Mouse (Mus musculus) intestine, postnatal 0 days (tissue): Measurements from ENCODE around the gene Gm10964. TPM values are rescaled to one million over a fixed set of nuclear protein-coding genes. Genes with fewer than 3 reads are reported as not detected.

ENCODE experiments used
- ATAC-seq: fragments of 200-750 bp; cut with Nextera tagmentation; 2 replicates; pipeline ENCODE4 v1.8.0; 2017; ENCODE audit warnings: mild to moderate bottlenecking, moderate TSS enrichment, moderate library complexity
- H3K27ac ChIP-seq: fragments of 300-500 bp; sonication (generic); 2 replicates; pipeline ENCODE4 v1.5.1; 2014; ENCODE audit warnings: mild to moderate bottlenecking, low read depth, low read length, moderate library complexity
- H3K27me3 ChIP-seq: fragments of 300-500 bp; sonication (generic); replicated peaks from 2 replicates; pipeline ENCODE4 v1.6.1; 2014; ENCODE audit warnings: low read length, mixed read lengths; ENCODE audit not compliant: control insufficient read depth, insufficient read depth
- H3K36me3 ChIP-seq: fragments of 300-500 bp; sonication (generic); 2 replicates; pipeline ENCODE4 v1.6.1; 2014; ENCODE audit warnings: mild to moderate bottlenecking, moderate library complexity; ENCODE audit not compliant: control insufficient read depth, insufficient read depth
- H3K4me1 ChIP-seq: fragments of 300-500 bp; sonication (generic); replicated peaks from 2 replicates; pipeline ENCODE4 v1.6.1; 2014; ENCODE audit warnings: antibody characterized with exemption, low read length, mixed read lengths; ENCODE audit not compliant: control insufficient read depth, insufficient read depth
- H3K4me2 ChIP-seq: fragments of 300-500 bp; sonication (generic); replicated peaks from 2 replicates; pipeline ENCODE4 v1.6.1; 2014; ENCODE audit warnings: low read depth, mild to moderate bottlenecking, moderate library complexity
- H3K4me3 ChIP-seq: fragments of 300-500 bp; sonication (generic); 2 replicates; pipeline ENCODE4 v1.5.1; 2014; ENCODE audit warnings: low read depth, low read length
- H3K9ac ChIP-seq: fragments of 300-500 bp; sonication (generic); 2 replicates; pipeline ENCODE4 v1.6.1; 2014; ENCODE audit warnings: mild to moderate bottlenecking, low read depth, low read length
- H3K9me3 ChIP-seq: fragments of 300-500 bp; sonication (generic); 2 replicates; pipeline ENCODE4 v1.6.1; 2016; ENCODE audit warnings: mixed run types; ENCODE audit not compliant: control insufficient read depth
- CTCF ChIP-seq: sonication (generic); IDR thresholded peaks from 2 replicates; pipeline ENCODE4 v1.5.1; 2016; ENCODE audit warnings: low read depth, mild to moderate bottlenecking, control low read depth, antibody characterized with exemption, moderate library complexity
- WGBS: fragments of 180-500 bp; shearing (Covaris S2); extraction: QIAGEN DNeasy Blood & Tissue Kit; methylation state at CpG from one replicate; pipeline ENCODE4 v1.1.7; 2014; 5-methylcytosine and 5-hydroxymethylcytosine counted together
- polyA plus RNA-seq: library from polyadenylated mRNA; unstranded; fragments of >200 nt; fragmentation: Nextera tagmentation; extraction: Ambion mirVana; gene quantifications from 2 replicates; pipeline ENCODE4 v1.2.1, GENCODE M21; 2015

The Gm10964 gene
- polyA plus RNA-seq, 1 experiment from 2014 or later: not detected

GRCm38 (mm10) chr3:103712196-103712595 lies 27.0 kb upstream of the Gm10964 start:
- no peaks in the 10 kb centered on the region for H3K27me3 ChIP-seq
- no peak overlapping the region for H3K4me3 ChIP-seq
- WGBS: 94% methylated on average over 4 of the region's 4 CpGs
- TF ChIP-seq CTCF: no peak
- ATAC-seq: no peak
- no peaks in the 10 kb centered on the region for H3K36me3 ChIP-seq
- H3K4me1 ChIP-seq: no peaks in the 10 kb centered on the region
- no peak overlapping the region for H3K4me2 ChIP-seq
- no peak overlapping the region for H3K27ac ChIP-seq
- no peak overlapping the region for H3K9ac ChIP-seq
- H3K9me3 ChIP-seq: no peaks in the 10 kb centered on the region

GRCm38 (mm10) chr3:103714236-103714875 lies 24.8 kb upstream of the Gm10964 start:
- no peak overlapping the region for H3K9ac ChIP-seq
- H3K4me1 ChIP-seq: no peaks in the 10 kb centered on the region
- no peak overlapping the region for H3K4me3 ChIP-seq
- H3K36me3 ChIP-seq: no peaks in the 10 kb centered on the region
- WGBS: 67% methylated on average over 7 of the region's 7 CpGs
- H3K27ac ChIP-seq: no peak overlapping the region
- H3K27me3 ChIP-seq: no peaks in the 10 kb centered on the region
- ATAC-seq: no peak
- no peaks in the 10 kb centered on the region for H3K9me3 ChIP-seq
- H3K4me2 ChIP-seq: no peak overlapping the region
- no peak for TF ChIP-seq CTCF

DNA sequence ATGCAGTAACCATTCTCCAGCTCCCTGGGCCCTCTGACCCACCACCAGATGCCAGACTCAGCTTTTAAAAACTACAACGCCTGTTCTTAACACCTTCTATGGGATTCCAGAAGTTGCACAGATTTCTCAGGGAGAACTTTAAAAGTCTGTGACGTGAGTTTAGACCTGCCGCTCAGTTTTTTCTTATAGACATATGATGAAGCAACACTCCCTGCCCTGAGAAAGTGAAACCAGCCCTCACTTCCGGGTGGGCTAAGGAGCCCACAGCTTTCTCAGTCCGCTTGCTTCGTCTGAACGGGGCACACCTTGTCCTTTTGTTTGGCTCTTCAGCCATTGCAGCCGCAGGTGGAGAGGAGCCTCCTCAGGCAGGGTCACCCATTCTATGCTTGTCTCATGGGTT lies 24.2 kb upstream of the Gm10964 start:
- Histone ChIP-seq H3K27ac (no peak overlapping the region), H3K9ac (no peak overlapping the region), H3K36me3 (no peaks in the 10 kb centered on the region), H3K4me1 (no peaks in the 10 kb centered on the region), H3K9me3 (no peaks in the 10 kb centered on the region), H3K4me3 (no peak overlapping the region), H3K4me2 (no peak overlapping the region), H3K27me3 (no peaks in the 10 kb centered on the region)
- 78% methylated on average over 8 of the region's 8 CpGs for WGBS
- no peak for TF ChIP-seq CTCF
- no peak for ATAC-seq

DNA sequence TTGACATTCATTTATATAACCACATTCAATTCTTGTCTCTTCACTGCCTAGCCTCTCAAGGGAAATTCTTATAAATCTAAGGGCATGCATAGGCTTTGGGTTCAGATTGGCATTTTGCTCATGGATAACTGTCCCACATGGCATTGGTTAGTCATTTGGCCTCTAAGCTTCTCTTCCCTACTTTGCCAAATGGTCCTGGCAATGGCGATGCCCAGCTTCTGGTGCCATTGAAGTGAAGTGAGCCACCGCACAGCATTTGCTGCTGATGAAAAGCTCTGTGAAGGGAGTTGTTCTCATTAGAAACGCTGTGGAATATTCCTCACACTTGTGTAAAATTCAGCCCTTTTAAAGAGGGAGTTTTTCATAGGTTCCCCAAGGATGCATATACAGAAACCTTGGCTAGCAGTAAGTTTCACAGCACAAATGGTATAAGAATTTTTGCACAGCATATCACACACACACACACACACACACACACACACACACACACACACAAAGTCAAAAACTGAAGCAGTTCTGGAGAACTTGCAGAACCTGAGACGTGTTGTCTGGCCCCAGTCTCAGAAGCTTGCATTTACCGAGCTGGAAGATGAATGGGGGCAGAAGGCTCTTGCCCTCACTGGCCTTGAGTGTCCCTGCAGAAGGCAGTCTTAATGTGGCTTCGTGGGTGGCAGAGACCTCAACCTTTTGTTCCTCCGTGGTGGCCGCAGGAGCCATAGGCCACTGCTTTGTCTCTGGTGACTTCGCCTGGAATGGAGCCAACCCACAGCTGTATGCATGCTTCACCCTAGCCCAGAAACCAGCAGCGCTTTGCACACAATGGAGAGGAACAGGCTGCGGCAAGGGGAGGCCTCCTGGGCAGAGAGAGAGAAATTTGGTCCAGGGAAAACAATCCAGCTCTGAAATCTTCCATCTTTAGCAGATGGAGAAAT lies 23.1 kb upstream of the Gm10964 start:
- ATAC-seq: no peak
- 55% methylated on average over 11 of the region's 11 CpGs for WGBS
- TF ChIP-seq CTCF: no peak

GRCm38 (mm10) chr3:103716774-103717760 lies 22.1 kb upstream of the Gm10964 start:
- Histone ChIP-seq H3K9me3 (no peaks in the 10 kb centered on the region), H3K9ac (no peak overlapping the region), H3K27ac (no peak overlapping the region), H3K36me3 (no peaks in the 10 kb centered on the region), H3K4me2 (no peak overlapping the region), H3K4me1 (no peaks in the 10 kb centered on the region), H3K27me3 (no peaks in the 10 kb centered on the region), H3K4me3 (no peak overlapping the region)
- WGBS: 53% methylated on average over 15 of the region's 15 CpGs
- no peak for ATAC-seq
- no peak for TF ChIP-seq CTCF

More for the DNA sequence above, 23.1 kb upstream of the Gm10964 start:
- Histone ChIP-seq H3K9ac (no peak overlapping the region), H3K4me1 (no peaks in the 10 kb centered on the region), H3K9me3 (no peaks in the 10 kb centered on the region), H3K4me3 (no peak overlapping the region), H3K36me3 (no peaks in the 10 kb centered on the region), H3K4me2 (no peak overlapping the region), H3K27me3 (no peaks in the 10 kb centered on the region), H3K27ac (no peak overlapping the region)
